29 mouse cellular contexts compared by ENCODE assay signal in genomic region chr1:80583281-80583680, GRCm38 (mm10).
DNase-seq lines count a peak whose midpoint lies in the region; ATAC-seq and TF ChIP-seq lines count a peak whose summit lies in the region.
"Had no signal": no experiment of that assay in that cellular context is flagged by ENCODE, and none has a peak within 500 bp of the region (broad histone marks: within the 10 kb centered on the region; RNA-seq: fewer than 3 reads in every experiment).

No protein-coding gene starts in this region.

- H3K27ac ChIP-seq in forebrain, embryonic 13.5 days: no peak overlapping the region
- H3K27ac ChIP-seq in forebrain, embryonic 12.5 days: no peak overlapping the region
- H3K27ac ChIP-seq in layer of hippocampus, adult 2 months: peak overlapping the region; percentile 62; the same call in 1 of the 2 replicates
- H3K27ac ChIP-seq: embryonic facial prominence, embryonic 13.5 days; forebrain, embryonic 10.5 days; heart, embryonic 13.5 days; hindbrain, embryonic 10.5 days; hindbrain, embryonic 15.5 days; kidney, embryonic 15.5 days; liver, embryonic 13.5 days; stomach, embryonic 15.5 days had no signal

- no peaks in the 10 kb centered on the region for H3K27me3 ChIP-seq in forebrain, embryonic 13.5 days
- no peaks in the 10 kb centered on the region for H3K27me3 ChIP-seq in forebrain, embryonic 12.5 days
- H3K27me3 ChIP-seq: CH12.LX; embryonic facial prominence, embryonic 13.5 days; heart, embryonic 13.5 days; hindbrain, embryonic 15.5 days; kidney, embryonic 15.5 days; liver, embryonic 13.5 days; stomach, embryonic 15.5 days had no signal

- WGBS in forebrain, embryonic 13.5 days: 85% methylated on average over 5 of the region's 5 CpGs
- WGBS in forebrain, embryonic 12.5 days: 88% methylated on average over 5 of the region's 5 CpGs

- H3K4me1 ChIP-seq in forebrain, embryonic 13.5 days: no peaks in the 10 kb centered on the region
- no peaks in the 10 kb centered on the region for H3K4me1 ChIP-seq in forebrain, embryonic 12.5 days
- H3K4me1 ChIP-seq: embryonic facial prominence, embryonic 13.5 days; forebrain, embryonic 10.5 days; heart, embryonic 13.5 days; hindbrain, embryonic 10.5 days; hindbrain, embryonic 15.5 days; kidney, embryonic 15.5 days; liver, embryonic 13.5 days; stomach, embryonic 15.5 days had no signal

- no peaks in the 10 kb centered on the region for H3K9me3 ChIP-seq in forebrain, embryonic 13.5 days (replicated peaks)
- no peaks in the 10 kb centered on the region for H3K9me3 ChIP-seq in forebrain, embryonic 12.5 days
- H3K9me3 ChIP-seq: embryonic facial prominence, embryonic 13.5 days; forebrain, embryonic 10.5 days; heart, embryonic 13.5 days; hindbrain, embryonic 10.5 days; hindbrain, embryonic 15.5 days; kidney, embryonic 15.5 days; liver, embryonic 13.5 days; stomach, embryonic 15.5 days had no signal

- no peak for TF ChIP-seq POLR2A in brain, embryonic 14.5 days (IDR thresholded peaks at IDR 0.05; ENCODE audit: borderline replicate concordance, extremely low read depth, insufficient read depth, insufficient read length, poor library complexity, severe bottlenecking)

- H3K4me2 ChIP-seq in forebrain, embryonic 13.5 days: no peak overlapping the region
- no peak overlapping the region for H3K4me2 ChIP-seq in forebrain, embryonic 12.5 days
- H3K4me2 ChIP-seq: embryonic facial prominence, embryonic 13.5 days; heart, embryonic 13.5 days; hindbrain, embryonic 15.5 days; kidney, embryonic 15.5 days; liver, embryonic 13.5 days; midbrain, embryonic 11.5 days; stomach, embryonic 15.5 days had no signal

- no peak overlapping the region for H3K9ac ChIP-seq in forebrain, embryonic 13.5 days
- no peak overlapping the region for H3K9ac ChIP-seq in forebrain, embryonic 12.5 days
- H3K9ac ChIP-seq: embryonic facial prominence, embryonic 13.5 days; heart, embryonic 13.5 days; hindbrain, embryonic 15.5 days; kidney, embryonic 15.5 days; liver, embryonic 13.5 days; stomach, embryonic 15.5 days had no signal

- ATAC-seq in forebrain, embryonic 13.5 days: 0 out of 2 replicates have a peak, but pooled peaks have one; percentile 8
- no peak for ATAC-seq in forebrain, embryonic 12.5 days (ENCODE audit: low FRiP score)
- 0 out of 2 replicates have a peak, but pooled peaks have one; percentile 37 for ATAC-seq in megakaryocyte-erythroid progenitor cell, adult 5-6 weeks (replicated peaks; ENCODE audit: low FRiP score, low TSS enrichment, poor library complexity, severe bottlenecking)
- ATAC-seq: inflammation-experienced regulatory T-cells, adult 6 months; midbrain, embryonic 16.5 days had no signal

- TF ChIP-seq CTCF in layer of hippocampus, adult 2 months (conservative IDR thresholded peaks at IDR 0.05): no peak
- TF ChIP-seq CTCF in brain, embryonic 14.5 days (IDR thresholded peaks at IDR 0.05; ENCODE audit: borderline replicate concordance, extremely low read depth, insufficient read depth, insufficient read length): no peak

- no peak overlapping the region for H3K4me3 ChIP-seq in forebrain, embryonic 13.5 days
- H3K4me3 ChIP-seq in forebrain, embryonic 12.5 days (replicated peaks): no peak overlapping the region
- H3K4me3 ChIP-seq in layer of hippocampus, adult 2 months: no peak overlapping the region
- H3K4me3 ChIP-seq: embryonic facial prominence, embryonic 13.5 days; forebrain, embryonic 10.5 days; heart, embryonic 13.5 days; hindbrain, embryonic 10.5 days; hindbrain, embryonic 15.5 days; kidney, embryonic 15.5 days; liver, embryonic 13.5 days; stomach, embryonic 15.5 days had no signal

- H3K36me3 ChIP-seq in forebrain, embryonic 13.5 days (ENCODE audit: poor library complexity, severe bottlenecking): no peaks in the 10 kb centered on the region
- H3K36me3 ChIP-seq in forebrain, embryonic 12.5 days (replicated peaks): no peaks in the 10 kb centered on the region
- H3K36me3 ChIP-seq: embryonic facial prominence, embryonic 13.5 days; forebrain, embryonic 10.5 days; heart, embryonic 13.5 days; hindbrain, embryonic 10.5 days; hindbrain, embryonic 15.5 days; kidney, embryonic 15.5 days; liver, embryonic 13.5 days; stomach, embryonic 15.5 days had no signal

- DNase-seq in layer of hippocampus, adult 2 months (ENCODE audit: low spot score in 2 of 2): peak; percentile 23 to 33
- no peak for DNase-seq in layer of hippocampus, postnatal 36 days
- peak; percentile 43 for DNase-seq in brain, embryonic 14.5 days (ENCODE audit: low read depth)
- no peak for DNase-seq in Muller cell, postnatal 12 days (ENCODE audit: inconsistent ontology term)
- DNase-seq: cerebellum, adult 18-20 months; cerebellum, postnatal 10 days; heart, postnatal 10 days; kidney, adult 11 months; kidney, postnatal 25 days; left cerebral cortex, postnatal 4 days; liver, embryonic 13.5 days; lung, adult 2 months; lung, postnatal 14 days; right cerebral cortex, postnatal 25 days; thymus, postnatal 14 days had no signal

Comparison
In these comparisons a context has a peak if more than half of its experiments do, and no peak if none do; other contexts are left out.
1. DNase-seq: peak in layer of hippocampus, adult 2 months (2 of 2) and brain, embryonic 14.5 days (single experiment); none in layer of hippocampus, postnatal 36 days (0 of 2) and Muller cell, postnatal 12 days (single experiment).